Mouse (Mus musculus): Measurements from ENCODE around the gene Gm8068. TPM values are rescaled to one million over a fixed set of nuclear protein-coding genes. Genes with fewer than 3 reads are reported as not detected.

The Gm8068 gene
- not detected for polyA plus RNA-seq (2015; fragmentation: Illumina TruSeq; extraction: RNeasy Lipid Tissue Mini Kit (QIAGEN cat#74804); ENCODE audit: low read depth, low replicate concordance)

DNA sequence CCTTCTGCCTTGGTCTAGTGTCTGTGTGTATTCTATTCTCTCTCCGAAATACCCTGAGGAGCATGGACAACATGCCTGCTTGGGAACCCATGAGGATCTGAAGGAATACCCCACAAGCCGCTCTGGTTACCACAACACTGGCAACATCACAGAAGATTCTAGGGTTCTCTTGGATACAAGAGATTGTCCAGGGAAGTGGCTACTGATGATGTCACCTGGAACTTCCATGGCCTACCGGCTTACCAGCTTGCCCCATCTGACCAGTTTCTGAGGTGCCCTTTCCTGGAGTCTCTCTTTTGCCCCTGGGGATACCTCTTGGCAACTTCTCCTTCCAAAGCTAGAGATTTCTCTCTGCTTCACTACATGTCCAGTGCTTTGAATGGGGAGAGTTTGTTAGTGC is at the start of gene Gm8068:
Gm8068 (minus strand) TSS at position 101 of the 400 bp plus-strand sequence.

DNA sequence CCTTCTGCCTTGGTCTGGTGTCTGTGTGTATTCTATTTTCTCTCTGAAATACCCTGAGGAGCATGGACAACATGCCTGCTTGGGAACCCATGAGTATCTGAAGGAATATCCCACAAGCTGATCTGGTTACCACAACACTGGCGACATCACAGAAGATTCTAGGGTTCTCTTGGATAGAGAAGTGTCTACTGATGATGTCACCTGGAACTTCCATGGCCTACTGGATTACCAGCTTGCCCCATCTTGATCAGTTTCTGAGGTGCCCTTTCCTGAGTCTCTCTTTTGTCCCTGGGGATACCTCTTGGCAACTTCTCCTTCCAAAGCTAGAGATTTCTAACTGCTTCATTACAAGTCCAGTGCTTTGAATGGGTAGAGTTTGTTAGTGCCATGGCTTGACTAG is 48.8 kb upstream of the Gm8068 start, which contains the start of gene Gm7929:
Gm7929 (minus strand) TSS at position 101 of the 400 bp plus-strand sequence.

Other genes starting within 250 kb of the Gm8068 start
- gene Gm7954, start 248.4 kb downstream of the Gm8068 start, polyA plus RNA-seq (2015; fragmentation: Illumina TruSeq; extraction: RNeasy Lipid Tissue Mini Kit (QIAGEN cat#74804); ENCODE audit: low read depth, low replicate concordance): not detected
- gene Gm3486, start 212.4 kb downstream of the Gm8068 start, polyA plus RNA-seq (2015; fragmentation: Illumina TruSeq; extraction: RNeasy Lipid Tissue Mini Kit (QIAGEN cat#74804); ENCODE audit: low read depth, low replicate concordance): not detected
- gene Gm7970, start 146.3 kb downstream of the Gm8068 start, polyA plus RNA-seq (2015; fragmentation: Illumina TruSeq; extraction: RNeasy Lipid Tissue Mini Kit (QIAGEN cat#74804); ENCODE audit: low read depth, low replicate concordance): not detected
- not detected for gene 1700049E17Rik2, start 128.7 kb downstream of the Gm8068 start, polyA plus RNA-seq (2015; fragmentation: Illumina TruSeq; extraction: RNeasy Lipid Tissue Mini Kit (QIAGEN cat#74804); ENCODE audit: low read depth, low replicate concordance)
- gene Gm3072, start 77.3 kb downstream of the Gm8068 start, polyA plus RNA-seq (2015; fragmentation: Illumina TruSeq; extraction: RNeasy Lipid Tissue Mini Kit (QIAGEN cat#74804); ENCODE audit: low read depth, low replicate concordance): not detected
- gene Gm3676, start 55.4 kb downstream of the Gm8068 start, polyA plus RNA-seq (2015; fragmentation: Illumina TruSeq; extraction: RNeasy Lipid Tissue Mini Kit (QIAGEN cat#74804); ENCODE audit: low read depth, low replicate concordance): not detected
- not detected for gene Gm7929, start 48.7 kb upstream of the Gm8068 start, polyA plus RNA-seq (2015; fragmentation: Illumina TruSeq; extraction: RNeasy Lipid Tissue Mini Kit (QIAGEN cat#74804); ENCODE audit: low read depth, low replicate concordance)
- gene Gm47189, start 70.6 kb upstream of the Gm8068 start, polyA plus RNA-seq (2015; fragmentation: Illumina TruSeq; extraction: RNeasy Lipid Tissue Mini Kit (QIAGEN cat#74804); ENCODE audit: low read depth, low replicate concordance): not detected
- gene Gm7980, start 205.4 kb upstream of the Gm8068 start, polyA plus RNA-seq (2015; fragmentation: Illumina TruSeq; extraction: RNeasy Lipid Tissue Mini Kit (QIAGEN cat#74804); ENCODE audit: low read depth, low replicate concordance): not detected
- gene 1700049E17Rik1, start 223.1 kb upstream of the Gm8068 start, polyA plus RNA-seq (2015; fragmentation: Illumina TruSeq; extraction: RNeasy Lipid Tissue Mini Kit (QIAGEN cat#74804); ENCODE audit: low read depth, low replicate concordance): not detected
- gene 1700024B05Rik, start 242.1 kb upstream of the Gm8068 start, polyA plus RNA-seq (2015; fragmentation: Illumina TruSeq; extraction: RNeasy Lipid Tissue Mini Kit (QIAGEN cat#74804); ENCODE audit: low read depth, low replicate concordance): not detected

Data from brain, adult 10 weeks (tissue).